Mouse (Mus musculus) ES-Bruce4 (cell line): Measurements from ENCODE around the gene Gm47955. TPM values are rescaled to one million over a fixed set of nuclear protein-coding genes. Genes with fewer than 3 reads are reported as not detected.
"Not testable (repeated sequence)": the region's sequence is repeated elsewhere in the genome, so short reads cannot be mapped to it uniquely, and the experiment has no call there.

Experiments
- H3K27ac ChIP-seq: 2 replicates; pipeline ENCODE4 v1.5.1; 2012; ENCODE audit warnings: low read length, inconsistent platforms; ENCODE audit not compliant: insufficient read depth
- H3K27me3 ChIP-seq: 2 replicates; pipeline ENCODE4 v1.6.1; 2012; ENCODE audit warnings: mild to moderate bottlenecking, low read length, inconsistent platforms; ENCODE audit not compliant: control insufficient read depth, poor library complexity, insufficient read depth, severe bottlenecking
- H3K36me3 ChIP-seq: 2 replicates; pipeline ENCODE4 v1.6.1; 2012; ENCODE audit warnings: inconsistent platforms, mild to moderate bottlenecking, low read length, moderate library complexity; ENCODE audit not compliant: control insufficient read depth, poor library complexity, insufficient read depth, severe bottlenecking
- H3K4me1 ChIP-seq: one replicate; pipeline ENCODE4 v1.8.1; 2011; ENCODE audit warnings: low read length; ENCODE audit not compliant: control insufficient read depth, insufficient read depth
- H3K4me3 ChIP-seq: 2 replicates; pipeline ENCODE4 v1.5.1; 2011; ENCODE audit warnings: low read depth, mild to moderate bottlenecking, low read length
- H3K9ac ChIP-seq: 2 replicates; pipeline ENCODE4 v1.6.1; 2012; ENCODE audit warnings: low read depth, mild to moderate bottlenecking, inconsistent platforms; ENCODE audit not compliant: poor library complexity, severe bottlenecking
- H3K9me3 ChIP-seq: replicated peaks from 2 replicates; pipeline ENCODE4 v1.6.1; 2012; ENCODE audit warnings: mild to moderate bottlenecking, low read length, inconsistent platforms; ENCODE audit not compliant: control insufficient read depth, poor library complexity, insufficient read depth, severe bottlenecking
- CTCF ChIP-seq: IDR thresholded peaks from one replicate; pipeline ENCODE4 v1.8.1; 2011; ENCODE audit warnings: low read depth, low read length
- EP300 ChIP-seq: IDR thresholded peaks from 2 replicates; pipeline ENCODE4 v1.6.1; 2011; ENCODE audit warnings: low read depth, low read length; ENCODE audit not compliant: insufficient read depth
- POLR2A ChIP-seq: IDR thresholded peaks from one replicate; pipeline ENCODE4 v1.8.1; 2011; ENCODE audit warnings: low read length; ENCODE audit not compliant: insufficient read depth
- polyA plus RNA-seq: library from polyadenylated mRNA; stranded (reverse); fragments of >200 nt; gene quantifications from 2 replicates; pipeline ENCODE4 v1.2.4, GENCODE M21; 2011; ENCODE audit warnings: low read depth; ENCODE audit not compliant: missing spikeins, insufficient read depth, insufficient read length

Gm47955 gene
- polyA plus RNA-seq, 1 experiment = not detected

- Histone ChIP-seq H3K9ac (no peak overlapping the region), H3K4me3 (no peak overlapping the region), H3K36me3 (no peaks in the 10 kb centered on the region), H3K4me1 (no peaks in the 10 kb centered on the region), H3K27ac (no peak overlapping the region), H3K27me3 (no peaks in the 10 kb centered on the region; the same call in 1 of the 2 replicates), H3K9me3 (peaks cover 27% of the 10 kb centered on the region)
- no peak for TF ChIP-seq POLR2A
- no peak for TF ChIP-seq EP300
- TF ChIP-seq CTCF = no peak
Observed at GRCm38 (mm10) chr1:82938666-82939065, 21.4 kb upstream of the Gm47955 start.

GRCm38 (mm10) chr1:82942505-82942904 is 17.6 kb upstream of the Gm47955 start:
- not testable (repeated sequence) for H3K9ac ChIP-seq, H3K4me3 ChIP-seq, H3K27ac ChIP-seq, H3K4me1 ChIP-seq, H3K36me3 ChIP-seq, H3K27me3 ChIP-seq
- H3K9me3 ChIP-seq = peaks cover 27% of the 10 kb centered on the region

GRCm38 (mm10) chr1:82943295-82943694 is 16.8 kb upstream of the Gm47955 start, which contains the start of gene A030003K21Rik:
Gene A030003K21Rik, minus strand, starts transcription at chr1:82943388.
- H3K27ac ChIP-seq, H3K9ac ChIP-seq, H3K4me3 ChIP-seq, H3K36me3 ChIP-seq, H3K27me3 ChIP-seq, H3K4me1 ChIP-seq: not testable (repeated sequence)
- H3K9me3 ChIP-seq = peaks cover 27% of the 10 kb centered on the region

DNA sequence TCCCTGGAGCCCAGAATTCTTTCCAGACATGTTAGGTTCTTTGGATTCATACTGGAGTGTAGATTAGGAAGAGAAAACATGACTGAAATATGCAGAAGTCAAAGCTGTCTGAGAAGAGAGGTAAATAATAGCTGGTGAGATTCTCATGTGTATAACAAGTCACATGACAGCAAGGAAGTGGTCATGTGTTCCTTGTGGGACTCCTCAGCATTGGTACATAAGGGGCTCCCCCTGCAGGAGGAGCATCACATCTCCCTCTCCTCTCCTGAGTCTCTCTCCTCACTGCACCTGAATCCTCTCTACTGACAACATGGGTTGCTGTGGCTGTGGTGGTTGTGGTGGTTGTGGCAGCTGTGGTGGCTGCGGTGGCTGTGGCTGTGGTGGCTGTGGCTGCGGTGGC is 14.1 kb upstream of the Gm47955 start:
- H3K27ac ChIP-seq, H3K36me3 ChIP-seq, H3K4me3 ChIP-seq, H3K9ac ChIP-seq, H3K9me3 ChIP-seq, H3K27me3 ChIP-seq, H3K4me1 ChIP-seq: not testable (repeated sequence)

- no peak overlapping the region for H3K9ac ChIP-seq
- H3K36me3 ChIP-seq = no peaks in the 10 kb centered on the region
- H3K4me3 ChIP-seq = no peak overlapping the region
- no peaks in the 10 kb centered on the region; the same call in 1 of the 2 replicates for H3K9me3 ChIP-seq
- no peak overlapping the region; the same call in 1 of the 2 replicates for H3K27ac ChIP-seq
- TF ChIP-seq CTCF (no peak), POLR2A (no peak), EP300 (no peak)
- peaks cover 2% of the 10 kb centered on the region for H3K4me1 ChIP-seq
- no peaks in the 10 kb centered on the region for H3K27me3 ChIP-seq
Observed at GRCm38 (mm10) chr1:82948601-82949000, 11.5 kb upstream of the Gm47955 start.

GRCm38 (mm10) chr1:82955913-82956312 is 4.2 kb upstream of the Gm47955 start, which contains the start of gene Gm7544:
Gene Gm7544, minus strand, starts transcription at chr1:82956013.
- not testable (repeated sequence) for H3K27me3 ChIP-seq

GRCm38 (mm10) chr1:82966413-82966812 is 6.3 kb downstream of the Gm47955 start:
- H3K27me3 ChIP-seq = no peaks in the 10 kb centered on the region
- H3K27ac ChIP-seq = no peak overlapping the region
- no peaks in the 10 kb centered on the region for H3K4me1 ChIP-seq
- H3K4me3 ChIP-seq = no peak overlapping the region
- 0 out of 2 replicates have a peak, but pooled peaks cover 3% of the 10 kb centered on the region for H3K9me3 ChIP-seq
- no peaks in the 10 kb centered on the region for H3K36me3 ChIP-seq
- TF ChIP-seq POLR2A = no peak
- TF ChIP-seq CTCF = no peak
- TF ChIP-seq EP300 = no peak
- no peak overlapping the region for H3K9ac ChIP-seq

More at GRCm38 (mm10) chr1:82955913-82956312, 4.2 kb upstream of the Gm47955 start, which contains the start of gene Gm7544:
- H3K9me3 ChIP-seq, H3K4me1 ChIP-seq, H3K27ac ChIP-seq, H3K36me3 ChIP-seq, H3K9ac ChIP-seq, H3K4me3 ChIP-seq: not testable (repeated sequence)
